Mouse (Mus musculus) hematopoietic stem cell, adult 5-6 weeks (primary cell): Measurements from ENCODE around the gene Lgals4. TPM values are rescaled to one million over a fixed set of nuclear protein-coding genes. Genes with fewer than 3 reads are reported as not detected.

Source experiments
- ATAC-seq, 2 experiments: fragments of 125-278 bp in 1 of 2; replicated peaks in 1 of 2; 2 replicates each; pipeline ENCODE4 v1.8.0; 2016 to 2017; ENCODE audit warnings: inconsistent platforms in 2 of 2, mild to moderate bottlenecking in 2 of 2, moderate number of reproducible peaks in 2 of 2, low read depth in 1 of 2, moderate TSS enrichment in 1 of 2; ENCODE audit not compliant: low FRiP score in 2 of 2, poor library complexity in 2 of 2, severe bottlenecking in 2 of 2, insufficient read depth in 1 of 2, low TSS enrichment in 1 of 2
- total RNA-seq: library from RNA; stranded (forward); fragments of 172-1452, 232-1000 nt; gene quantifications from 2 replicates; pipeline ENCODE4 v1.2.3, GENCODE M21; 2017

Lgals4 gene
- 16.7 and 16.8 TPM in 2 replicates for total RNA-seq

GRCm38 (mm10) chr7:28833723-28834347 lies at the start of gene Lgals4:
Lgals4 (plus strand) TSS chr7:28833854.
- ATAC-seq = no peak

DNA sequence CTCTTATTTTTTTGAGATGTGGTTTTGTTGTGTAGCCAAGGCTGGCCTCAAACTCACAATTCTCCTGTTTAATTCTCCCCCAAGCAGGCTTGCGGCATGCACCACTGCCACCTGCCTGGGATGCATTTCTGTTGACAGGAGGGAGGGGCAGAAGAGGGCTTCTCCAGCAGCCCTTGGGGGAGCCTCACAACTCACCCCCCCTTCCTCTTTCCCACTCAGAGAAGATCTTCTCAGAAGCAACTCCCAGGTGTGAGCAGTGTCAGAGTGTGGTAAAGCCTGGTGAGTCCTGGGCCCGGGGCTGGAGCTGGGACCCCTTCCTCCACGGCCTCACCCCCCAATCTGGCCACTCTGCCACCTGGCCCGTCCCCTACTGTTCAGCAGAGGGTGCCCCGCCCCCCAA lies 48.5 kb upstream of the Lgals4 start:
- ATAC-seq = no peak

- 0 out of 4 replicates have a peak, but pooled peaks of 1 of the 2 experiments have one; percentile 20 for ATAC-seq
Measured at GRCm38 (mm10) chr7:28787884-28788283, 45.8 kb upstream of the Lgals4 start.

DNA sequence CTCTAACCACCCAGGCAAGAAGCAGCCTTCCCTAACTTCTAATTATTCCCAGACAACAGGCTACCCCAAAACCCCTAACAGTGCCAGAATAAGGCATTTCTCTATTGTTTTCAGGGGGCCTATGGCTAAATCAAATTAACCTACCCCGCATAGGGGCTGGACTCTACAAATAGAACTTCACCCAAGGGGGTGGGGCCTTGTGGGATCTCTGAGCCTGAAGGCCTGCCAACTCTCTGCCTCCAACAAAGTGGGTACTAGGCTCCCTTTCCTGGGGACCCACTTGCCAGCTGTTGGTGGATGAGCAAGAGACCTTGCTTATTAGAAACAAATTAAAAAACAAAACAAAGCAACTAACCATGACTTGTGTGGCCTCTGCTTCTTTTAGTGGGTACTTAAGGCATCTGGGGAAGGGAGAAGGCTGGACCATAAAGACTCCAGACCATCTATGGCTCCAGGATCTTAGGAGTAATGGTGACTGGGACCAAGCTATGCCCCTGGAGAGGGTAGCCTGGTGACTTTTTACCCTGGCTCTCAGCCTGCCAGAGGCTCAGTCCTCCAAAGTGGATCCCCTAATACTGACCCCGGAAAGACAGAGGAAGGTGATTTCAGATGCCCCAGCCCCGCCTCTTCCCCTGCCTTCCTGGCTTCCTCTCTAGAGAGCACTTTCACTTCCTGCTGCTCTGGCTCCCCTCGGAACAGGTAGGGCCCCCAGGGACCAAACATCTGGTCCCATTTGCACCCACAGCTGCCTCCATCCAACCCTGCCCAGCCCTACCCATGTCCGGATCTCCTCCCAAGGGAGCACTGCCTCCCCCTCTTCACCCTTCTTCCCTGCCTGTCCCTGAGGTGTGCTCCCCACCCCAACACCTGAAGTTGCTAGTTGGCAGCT lies 45.1 kb upstream of the Lgals4 start, which contains the start of gene Rinl:
Rinl (plus strand) TSS at position 663 of the 889 bp plus-strand sequence.
- ATAC-seq = peak; percentile 29 to 61; a peak in 1 of 4 replicates

- no peak for ATAC-seq
Measured at GRCm38 (mm10) chr7:28789235-28789634, 44.4 kb upstream of the Lgals4 start.

GRCm38 (mm10) chr7:28790066-28790806 lies 43.4 kb upstream of the Lgals4 start:
- no peak for ATAC-seq

DNA sequence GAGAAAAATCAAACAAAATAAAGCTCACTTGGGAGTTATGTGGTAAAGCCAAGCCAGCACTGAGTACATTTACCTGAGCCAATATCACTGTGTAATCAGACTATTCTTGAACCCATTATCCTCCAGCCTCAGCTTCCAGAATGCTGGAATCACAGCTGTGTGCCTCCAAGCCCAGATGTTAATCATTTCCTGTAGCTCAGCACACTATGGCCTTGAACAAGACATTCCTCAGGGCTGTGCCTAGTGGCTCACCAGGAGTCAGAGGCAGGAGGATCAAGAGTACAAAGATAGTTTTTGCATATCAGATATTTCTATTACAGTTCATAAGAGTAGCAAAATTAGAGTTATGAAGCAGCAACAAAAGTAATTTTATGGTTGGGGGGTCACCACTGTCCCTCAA lies 41.9 kb upstream of the Lgals4 start:
- ATAC-seq = no peak

- no peak for ATAC-seq
Measured at GRCm38 (mm10) chr7:28792391-28793185, 41.1 kb upstream of the Lgals4 start.

DNA sequence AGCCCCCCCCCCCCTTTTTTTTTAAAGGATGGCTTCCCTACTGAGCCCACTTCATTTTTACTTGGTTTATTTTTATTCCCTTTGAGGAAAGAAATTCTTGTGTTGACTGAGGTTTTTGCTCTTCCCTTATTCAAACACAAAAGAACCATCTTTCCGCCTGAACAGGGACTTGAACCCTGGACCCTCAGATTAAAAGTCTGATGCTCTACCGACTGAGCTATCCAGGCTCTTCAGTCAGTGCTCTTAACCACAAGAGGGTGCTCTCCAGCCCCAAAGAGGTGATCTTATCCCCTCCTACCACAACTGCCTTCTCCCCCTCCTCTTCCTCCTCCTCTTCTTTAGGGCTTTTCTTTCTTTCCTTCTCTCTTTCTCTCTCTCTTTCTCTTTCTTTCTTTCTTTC lies 39.8 kb upstream of the Lgals4 start:
- no peak for ATAC-seq

GRCm38 (mm10) chr7:28794496-28794895 lies 39.2 kb upstream of the Lgals4 start:
- no peak for ATAC-seq

GRCm38 (mm10) chr7:28795832-28796231 lies 37.8 kb upstream of the Lgals4 start:
- peak; percentile 43 to 72 for ATAC-seq

DNA sequence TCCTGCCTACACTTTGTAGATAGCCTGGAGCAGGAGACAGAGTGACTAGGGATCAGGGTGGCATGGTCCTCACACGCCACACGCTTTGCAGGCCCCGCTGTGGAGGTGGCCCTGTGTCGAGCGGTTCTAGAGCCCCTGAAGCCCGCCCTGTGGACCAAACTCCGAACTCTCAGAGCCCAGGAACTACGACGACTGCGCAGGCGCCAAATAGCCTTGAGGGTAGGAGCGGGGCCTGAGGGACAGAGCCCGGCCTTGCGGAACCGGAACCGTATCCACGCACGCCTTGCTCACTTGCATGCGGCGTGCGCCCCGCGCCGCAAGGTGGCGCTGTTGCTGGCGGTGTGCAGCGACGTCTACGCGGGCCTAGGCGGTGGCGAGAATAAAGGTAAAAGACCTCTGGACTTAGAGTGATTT lies 37.1 kb upstream of the Lgals4 start:
- ATAC-seq = peak; percentile 78 to 82

GRCm38 (mm10) chr7:28799994-28800393 lies 33.7 kb upstream of the Lgals4 start:
- ATAC-seq = no peak

DNA sequence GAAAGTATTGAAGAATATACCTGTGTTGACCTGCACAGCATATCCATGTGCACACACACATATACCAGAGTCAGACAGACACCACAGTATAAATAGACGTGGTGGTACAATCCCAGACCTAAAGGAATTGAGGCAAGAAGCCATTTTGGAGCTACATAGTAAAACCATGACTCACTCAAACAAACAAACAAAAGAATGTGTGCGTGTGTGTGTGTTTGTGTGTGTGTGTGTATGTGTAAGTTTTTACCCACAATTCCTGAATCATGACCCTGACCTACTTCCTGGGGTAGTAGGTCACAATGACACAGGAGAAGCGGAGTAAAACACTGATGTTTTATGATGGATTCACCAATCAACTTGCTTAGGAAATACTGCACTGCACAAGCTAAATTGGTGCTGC lies 32.2 kb upstream of the Lgals4 start:
- ATAC-seq = no peak

DNA sequence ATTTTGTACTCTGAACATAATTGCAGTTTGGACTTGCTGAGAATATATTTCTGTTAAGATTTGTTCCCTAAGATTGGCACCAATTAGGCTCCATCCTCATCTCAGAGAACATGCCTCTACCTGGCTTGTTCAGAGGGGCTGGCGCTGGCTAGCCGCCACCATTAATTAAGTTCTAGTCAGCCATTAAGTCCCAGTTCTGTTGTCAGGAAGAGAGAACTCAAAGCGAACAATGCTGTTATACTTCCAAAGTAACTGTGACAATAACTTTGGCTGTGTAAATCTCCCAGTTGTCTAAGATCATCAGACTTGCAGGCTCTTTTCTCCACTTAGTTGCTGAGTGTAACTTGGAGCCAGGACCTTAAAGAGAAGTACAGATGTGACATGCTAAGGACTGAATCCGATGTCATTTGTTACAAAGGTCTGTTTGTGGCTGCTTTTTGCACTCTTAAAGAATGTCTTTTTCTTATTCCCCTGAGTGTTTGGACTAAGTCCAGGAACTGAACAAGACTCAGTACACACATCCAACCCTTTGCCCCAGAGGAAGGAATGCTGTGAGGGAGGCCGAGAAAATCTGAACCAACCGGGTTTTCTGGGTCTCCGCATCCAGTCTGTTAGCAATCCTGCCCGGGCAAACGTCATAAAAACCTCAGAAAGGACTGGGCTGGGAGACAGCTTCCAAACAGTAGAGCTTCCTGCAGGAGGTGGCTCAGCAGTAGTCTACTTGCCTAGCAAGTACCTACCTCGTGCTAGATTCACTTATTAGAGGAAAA lies 31.6 kb upstream of the Lgals4 start:
- ATAC-seq = peak in 1 of 2 experiments; percentile 18; a peak in 1 of 4 replicates

DNA sequence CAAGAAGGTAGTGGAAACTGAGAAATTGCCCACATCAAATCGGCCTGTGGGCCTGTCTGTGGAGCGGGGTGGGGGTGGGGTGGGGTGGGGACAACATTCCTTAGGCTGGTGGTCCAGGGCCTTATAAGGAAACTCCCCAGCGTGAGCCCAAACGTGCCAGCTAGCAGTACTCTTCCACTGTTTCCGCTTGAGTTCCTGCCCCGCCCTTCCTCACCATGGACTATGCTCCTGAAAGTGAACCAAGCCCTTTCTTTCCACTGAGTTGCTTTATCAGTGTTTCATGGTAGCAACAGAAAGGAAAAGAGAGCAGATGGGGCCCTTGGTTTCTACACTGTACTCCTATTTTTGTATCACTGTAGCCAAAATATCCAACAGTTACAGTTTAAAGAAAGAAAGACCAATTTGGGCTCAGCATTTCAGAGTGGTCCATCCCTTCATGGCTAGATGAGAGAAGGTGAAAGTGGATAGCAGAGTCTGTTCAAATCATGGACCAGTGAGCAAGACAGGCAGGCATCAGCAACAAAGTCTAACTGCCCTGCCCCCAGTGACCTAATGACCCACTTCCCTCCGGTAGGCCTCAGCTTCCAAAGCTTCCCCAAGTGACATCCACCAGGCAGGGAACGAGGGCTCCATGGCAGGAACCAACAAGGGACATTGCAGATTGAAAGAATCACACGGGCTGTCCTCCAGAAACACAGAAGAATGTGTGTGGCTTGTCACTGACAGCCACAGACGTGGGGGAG lies 30.6 kb upstream of the Lgals4 start:
- peak in 1 of 2 experiments; percentile 19; a peak in 1 of 4 replicates for ATAC-seq
